Mouse (Mus musculus): ENCODE measurements around the gene Sec1. TPM values are rescaled to one million over a fixed set of nuclear protein-coding genes. Genes with fewer than 3 reads are reported as not detected.

Sec1 gene
- polyA plus RNA-seq, 1 experiment: 0.18 TPM

GRCm38 (mm10) chr7:45713881-45714520 is 19.8 kb upstream of the Sec1 start:
- Histone ChIP-seq H3K27me3 (ENCODE audit: control insufficient read depth, insufficient read depth, insufficient read length) (no peaks in the 10 kb centered on the region), H3ac (ENCODE audit: control insufficient read depth, insufficient read length, low read depth) (no peak overlapping the region), H3K36me3 (ENCODE audit: control insufficient read depth, insufficient read depth) (peaks cover 7% of the 10 kb centered on the region), H3K79me3 (ENCODE audit: low read depth) (peaks cover 35% of the 10 kb centered on the region), H3K4me3 (ENCODE audit: insufficient read depth, poor library complexity, severe bottlenecking) (no peak overlapping the region), H3K79me2 (ENCODE audit: control insufficient read depth, insufficient read depth) (peaks cover 51% of the 10 kb centered on the region)
- no peak for TF ChIP-seq MAX (IDR thresholded peaks at IDR 0.05)
- no peak for TF ChIP-seq CEBPB (IDR thresholded peaks at IDR 0.05; ENCODE audit: low read depth)
- no peak for TF ChIP-seq MYOD1 (IDR thresholded peaks at IDR 0.05; ENCODE audit: control insufficient read depth, insufficient read length, low read depth)
- no peak for TF ChIP-seq FOSL1 (IDR thresholded peaks at IDR 0.05; ENCODE audit: insufficient read depth, low read length, poor library complexity, severe bottlenecking)
- no peak for TF ChIP-seq USF1 (IDR thresholded peaks at IDR 0.05; ENCODE audit: low read depth)
- no peak for TF ChIP-seq CTCF (IDR thresholded peaks at IDR 0.05; ENCODE audit: control insufficient read depth, insufficient read depth, insufficient read length)
- TF ChIP-seq MYOG (IDR thresholded peaks at IDR 0.05; ENCODE audit: control insufficient read depth, extremely low read depth, insufficient read length): no peak

DNA sequence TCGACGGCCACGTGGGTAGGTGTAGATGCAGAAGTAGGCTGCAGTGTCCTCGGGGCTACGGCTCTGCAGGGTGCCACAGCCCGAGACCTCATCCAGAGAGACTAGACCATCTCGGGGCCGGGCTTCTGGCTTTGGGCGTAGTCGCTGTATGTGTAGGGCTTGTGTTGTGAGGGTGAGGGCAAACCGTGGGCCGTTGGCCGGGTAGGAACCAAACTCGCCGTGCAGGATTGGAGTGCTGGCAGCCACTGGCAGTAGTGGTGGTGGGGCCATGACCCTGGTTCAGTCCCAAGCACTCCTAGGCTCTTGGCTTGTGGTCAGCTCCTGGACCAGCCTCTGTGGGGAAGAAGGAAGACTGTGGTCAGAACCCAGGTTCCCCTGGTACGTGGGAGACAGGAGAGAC is 19.2 kb upstream of the Sec1 start:
- no peak overlapping the region for H3K4me3 ChIP-seq (ENCODE audit: insufficient read depth, poor library complexity, severe bottlenecking)
- TF ChIP-seq MYOG (IDR thresholded peaks at IDR 0.05; ENCODE audit: control insufficient read depth, extremely low read depth, insufficient read length): no peak

GRCm38 (mm10) chr7:45712022-45712757 is 18.0 kb upstream of the Sec1 start:
- TF ChIP-seq MAX (IDR thresholded peaks at IDR 0.05): no peak
- no peak for TF ChIP-seq CTCF (IDR thresholded peaks at IDR 0.05; ENCODE audit: control insufficient read depth, insufficient read depth, insufficient read length)
- no peak for TF ChIP-seq FOSL1 (IDR thresholded peaks at IDR 0.05; ENCODE audit: insufficient read depth, low read length, poor library complexity, severe bottlenecking)
- TF ChIP-seq MYOD1 (IDR thresholded peaks at IDR 0.05; ENCODE audit: control insufficient read depth, insufficient read length, low read depth): no peak
- no peak for TF ChIP-seq USF1 (IDR thresholded peaks at IDR 0.05; ENCODE audit: low read depth)
- no peak for TF ChIP-seq CEBPB (IDR thresholded peaks at IDR 0.05; ENCODE audit: low read depth)
- TF ChIP-seq MYOG (IDR thresholded peaks at IDR 0.05; ENCODE audit: control insufficient read depth, extremely low read depth, insufficient read length): no peak
- Histone ChIP-seq H3K36me3 (ENCODE audit: control insufficient read depth, insufficient read depth) (no peaks in the 10 kb centered on the region), H3K79me3 (ENCODE audit: low read depth) (peaks cover 19% of the 10 kb centered on the region), H3K4me3 (ENCODE audit: insufficient read depth, poor library complexity, severe bottlenecking) (no peak overlapping the region), H3K79me2 (ENCODE audit: control insufficient read depth, insufficient read depth) (peaks cover 33% of the 10 kb centered on the region), H3K27me3 (ENCODE audit: control insufficient read depth, insufficient read depth, insufficient read length) (no peaks in the 10 kb centered on the region), H3ac (ENCODE audit: control insufficient read depth, insufficient read length, low read depth) (no peak overlapping the region)

More for the DNA sequence above, 19.2 kb upstream of the Sec1 start:
- Histone ChIP-seq H3ac (ENCODE audit: control insufficient read depth, insufficient read length, low read depth) (no peak overlapping the region), H3K79me3 (ENCODE audit: low read depth) (peaks cover 29% of the 10 kb centered on the region), H3K79me2 (ENCODE audit: control insufficient read depth, insufficient read depth) (peaks cover 45% of the 10 kb centered on the region), H3K27me3 (ENCODE audit: control insufficient read depth, insufficient read depth, insufficient read length) (no peaks in the 10 kb centered on the region), H3K36me3 (ENCODE audit: control insufficient read depth, insufficient read depth) (peaks cover under 1% of the 10 kb centered on the region)

DNA sequence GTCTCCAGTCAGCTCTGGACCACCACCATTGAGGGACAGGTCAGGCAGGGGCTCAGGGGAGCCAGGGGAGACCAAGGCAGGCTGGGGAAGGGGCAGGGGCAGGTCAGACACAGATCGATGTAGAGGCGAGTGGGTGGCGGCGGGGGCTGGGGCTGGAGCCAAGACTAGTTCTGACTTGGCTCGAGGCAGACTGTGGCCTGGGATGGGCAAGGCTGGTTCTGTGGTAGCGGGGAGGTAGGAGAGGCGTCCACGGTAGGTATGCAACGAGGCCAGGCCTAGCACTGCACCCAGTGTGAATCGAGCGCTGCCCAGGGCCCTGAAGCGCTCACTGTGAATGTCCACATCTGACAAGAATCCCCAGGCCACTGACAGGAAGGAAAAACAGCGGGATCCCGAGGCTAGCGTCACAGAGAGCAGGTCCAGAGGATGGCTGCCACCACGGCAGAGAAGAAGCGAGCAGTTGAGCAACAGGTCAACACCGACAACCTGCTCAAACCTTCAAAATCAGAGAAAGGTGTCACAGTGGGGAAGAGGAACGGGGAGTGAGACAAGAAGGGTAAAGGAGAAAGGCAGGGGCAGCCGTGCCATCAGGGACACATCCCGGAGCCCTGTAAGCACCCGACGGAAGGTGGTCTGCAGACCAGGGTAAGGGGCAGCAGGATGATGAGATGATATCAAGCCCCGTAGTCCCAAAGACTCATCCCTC is 17.3 kb upstream of the Sec1 start:
- TF ChIP-seq CEBPB (IDR thresholded peaks at IDR 0.05; ENCODE audit: low read depth): no peak
- TF ChIP-seq CTCF (IDR thresholded peaks at IDR 0.05; ENCODE audit: control insufficient read depth, insufficient read depth, insufficient read length): no peak
- TF ChIP-seq MAX (IDR thresholded peaks at IDR 0.05): no peak
- TF ChIP-seq MYOG (IDR thresholded peaks at IDR 0.05; ENCODE audit: control insufficient read depth, extremely low read depth, insufficient read length): no peak
- TF ChIP-seq MYOD1 (IDR thresholded peaks at IDR 0.05; ENCODE audit: control insufficient read depth, insufficient read length, low read depth): no peak
- TF ChIP-seq FOSL1 (IDR thresholded peaks at IDR 0.05; ENCODE audit: insufficient read depth, low read length, poor library complexity, severe bottlenecking): no peak
- TF ChIP-seq USF1 (IDR thresholded peaks at IDR 0.05; ENCODE audit: low read depth): no peak
- H3K27me3 ChIP-seq (ENCODE audit: control insufficient read depth, insufficient read depth, insufficient read length): no peaks in the 10 kb centered on the region
- H3K79me3 ChIP-seq (ENCODE audit: low read depth): peaks cover 12% of the 10 kb centered on the region
- no peak overlapping the region for H3ac ChIP-seq (ENCODE audit: control insufficient read depth, insufficient read length, low read depth)
- H3K4me3 ChIP-seq (ENCODE audit: insufficient read depth, poor library complexity, severe bottlenecking): no peak overlapping the region
- H3K79me2 ChIP-seq (ENCODE audit: control insufficient read depth, insufficient read depth): peaks cover 26% of the 10 kb centered on the region
- no peaks in the 10 kb centered on the region for H3K36me3 ChIP-seq (ENCODE audit: control insufficient read depth, insufficient read depth)

- H3K79me3 ChIP-seq (ENCODE audit: low read depth): peaks cover 9% of the 10 kb centered on the region
- no peak overlapping the region for H3K4me3 ChIP-seq (ENCODE audit: insufficient read depth, poor library complexity, severe bottlenecking)
- no peak overlapping the region for H3ac ChIP-seq (ENCODE audit: control insufficient read depth, insufficient read length, low read depth)
- no peak for TF ChIP-seq USF1 (IDR thresholded peaks at IDR 0.05; ENCODE audit: low read depth)
- TF ChIP-seq CTCF (IDR thresholded peaks at IDR 0.05; ENCODE audit: control insufficient read depth, insufficient read depth, insufficient read length): no peak
- no peak for TF ChIP-seq MYOD1 (IDR thresholded peaks at IDR 0.05; ENCODE audit: control insufficient read depth, insufficient read length, low read depth)
- TF ChIP-seq CEBPB (IDR thresholded peaks at IDR 0.05; ENCODE audit: low read depth): no peak
- no peak for TF ChIP-seq MAX (IDR thresholded peaks at IDR 0.05)
- TF ChIP-seq FOSL1 (IDR thresholded peaks at IDR 0.05; ENCODE audit: insufficient read depth, low read length, poor library complexity, severe bottlenecking): no peak
- TF ChIP-seq MYOG (IDR thresholded peaks at IDR 0.05; ENCODE audit: control insufficient read depth, extremely low read depth, insufficient read length): no peak
- H3K79me2 ChIP-seq (ENCODE audit: control insufficient read depth, insufficient read depth): peaks cover 17% of the 10 kb centered on the region
- no peaks in the 10 kb centered on the region for H3K36me3 ChIP-seq (ENCODE audit: control insufficient read depth, insufficient read depth)
- H3K27me3 ChIP-seq (ENCODE audit: control insufficient read depth, insufficient read depth, insufficient read length): no peaks in the 10 kb centered on the region
Observed at GRCm38 (mm10) chr7:45710477-45711191, 16.4 kb upstream of the Sec1 start.

Measured in C2C12 (cell line).